Mouse (Mus musculus) liver, postnatal 0 days (tissue): ENCODE data around the gene Slc26a3. TPM values are rescaled to one million over a fixed set of nuclear protein-coding genes. Genes with fewer than 3 reads are reported as not detected.

Source experiments
- ATAC-seq: fragments of 200-750 bp; cut with Nextera tagmentation; 2 replicates; pipeline ENCODE4 v1.8.0; 2017; ENCODE audit warnings: mild to moderate bottlenecking, moderate library complexity
- DNase-seq: peaks from one replicate; pipeline ENCODE4 v3.0.0-alpha.2; 2016
- H3K27ac ChIP-seq: fragments of 300-500 bp; sonication (generic); 2 replicates; pipeline ENCODE4 v1.5.1; 2014; ENCODE audit warnings: antibody characterized with exemption, moderate library complexity, mild to moderate bottlenecking, low read depth
- H3K27me3 ChIP-seq: fragments of 300-500 bp; sonication (generic); 2 replicates; pipeline ENCODE4 v1.6.1; 2014; ENCODE audit warnings: low read length, control low read depth, mixed read lengths; ENCODE audit not compliant: insufficient read depth
- H3K36me3 ChIP-seq: fragments of 300-500 bp; sonication (generic); replicated peaks from 2 replicates; pipeline ENCODE4 v1.6.1; 2014; ENCODE audit warnings: mild to moderate bottlenecking, control low read depth, low read length, moderate library complexity, mixed read lengths; ENCODE audit not compliant: insufficient read depth
- H3K4me1 ChIP-seq: fragments of 300-500 bp; sonication (generic); 2 replicates; pipeline ENCODE4 v1.6.1; 2014; ENCODE audit warnings: antibody characterized with exemption, mild to moderate bottlenecking, control low read depth; ENCODE audit not compliant: insufficient read depth
- H3K4me2 ChIP-seq: fragments of 300-500 bp; sonication (generic); 2 replicates; pipeline ENCODE4 v1.6.1; 2014; ENCODE audit warnings: low read depth, mild to moderate bottlenecking, low read length, moderate library complexity, mixed read lengths
- H3K4me3 ChIP-seq: fragments of 300-500 bp; sonication (generic); 2 replicates; pipeline ENCODE4 v1.5.1; 2014; ENCODE audit warnings: low read depth, low read length
- H3K9ac ChIP-seq: fragments of 300-500 bp; sonication (generic); replicated peaks from 2 replicates; pipeline ENCODE4 v1.6.1; 2014; ENCODE audit warnings: mild to moderate bottlenecking, moderate library complexity
- H3K9me3 ChIP-seq: fragments of 300-500 bp; sonication (generic); 2 replicates; pipeline ENCODE4 v1.6.1; 2016; ENCODE audit warnings: mild to moderate bottlenecking, control low read depth, low read length, mixed read lengths
- CTCF ChIP-seq: sonication (generic); IDR thresholded peaks from 2 replicates; pipeline ENCODE4 v1.5.1; 2016; ENCODE audit warnings: antibody characterized with exemption, low read depth
- EP300 ChIP-seq: IDR thresholded peaks from 2 replicates; pipeline ENCODE4 v1.6.1; 2016; ENCODE audit warnings: antibody characterized with exemption, low read depth, mild to moderate bottlenecking
- WGBS: fragments of 180-500 bp; shearing (Covaris S2); extraction: QIAGEN DNeasy Blood & Tissue Kit; methylation state at CpG from one replicate; pipeline ENCODE4 v1.1.7; 2014; ENCODE audit not compliant: insufficient replicate concordance; 5-methylcytosine and 5-hydroxymethylcytosine counted together
- polyA plus RNA-seq: library from polyadenylated mRNA; unstranded; fragments of >200 nt; fragmentation: Nextera tagmentation; extraction: Ambion mirVana; gene quantifications from 2 replicates; pipeline ENCODE4 v1.2.1, GENCODE M21; 2015

Slc26a3 gene
- polyA plus RNA-seq, 1 experiment from 2014 or later = 0.09 TPM

DNA sequence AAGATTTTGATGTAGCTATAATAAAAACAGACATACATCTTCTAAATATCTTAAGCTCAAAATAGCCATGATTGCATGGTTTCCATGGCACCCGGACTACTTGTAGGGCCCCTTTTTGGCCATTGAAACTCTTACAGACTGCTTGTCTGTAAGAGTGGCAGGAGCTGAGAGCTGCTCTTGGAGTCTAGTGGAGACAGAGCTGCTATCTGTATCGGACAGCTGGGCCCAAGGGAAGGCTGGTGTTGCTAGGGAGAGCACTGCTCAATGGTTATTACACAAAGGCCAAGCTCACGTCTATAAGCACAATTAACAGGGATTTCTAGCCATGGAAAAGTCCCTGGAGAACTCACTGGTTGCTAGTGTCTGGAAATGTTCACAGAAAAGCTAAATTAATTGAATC is 130.7 kb downstream of the Slc26a3 start:
- DNase-seq = no peak
- no peaks in the 10 kb centered on the region for H3K36me3 ChIP-seq
- no peak overlapping the region for H3K9ac ChIP-seq
- H3K9me3 ChIP-seq = no peaks in the 10 kb centered on the region
- H3K4me2 ChIP-seq = no peak overlapping the region
- H3K27me3 ChIP-seq = no peaks in the 10 kb centered on the region
- no peak for TF ChIP-seq EP300
- TF ChIP-seq CTCF = no peak
- no peak overlapping the region for H3K4me3 ChIP-seq
- no peak overlapping the region for H3K27ac ChIP-seq
- ATAC-seq = no peak
- WGBS = 69% methylated on average over 3 of the region's 3 CpGs
- no peaks in the 10 kb centered on the region for H3K4me1 ChIP-seq

Other genes starting within 250 kb of the Slc26a3 start
- gene Gm6993, start 150.1 kb upstream of the Slc26a3 start, polyA plus RNA-seq = not detected in 2 replicates
- 3.1 and 3.3 TPM in 2 replicates for gene Lamb1, start 125.6 kb upstream of the Slc26a3 start, polyA plus RNA-seq
- 87.6 and 95.6 TPM in 2 replicates for gene Dld, start 39.4 kb upstream of the Slc26a3 start, polyA plus RNA-seq
- 3.4 and 3.8 TPM in 2 replicates for gene Cbll1, start 108.7 kb downstream of the Slc26a3 start, polyA plus RNA-seq
- 0.04 TPM in 2 replicates for gene Slc26a4, start 169.1 kb downstream of the Slc26a3 start, polyA plus RNA-seq
- 27.0 and 27.9 TPM in 2 replicates for gene Bcap29, start 243.8 kb downstream of the Slc26a3 start, polyA plus RNA-seq